Mouse (Mus musculus): ENCODE measurements around the gene Mfap2.

DNA sequence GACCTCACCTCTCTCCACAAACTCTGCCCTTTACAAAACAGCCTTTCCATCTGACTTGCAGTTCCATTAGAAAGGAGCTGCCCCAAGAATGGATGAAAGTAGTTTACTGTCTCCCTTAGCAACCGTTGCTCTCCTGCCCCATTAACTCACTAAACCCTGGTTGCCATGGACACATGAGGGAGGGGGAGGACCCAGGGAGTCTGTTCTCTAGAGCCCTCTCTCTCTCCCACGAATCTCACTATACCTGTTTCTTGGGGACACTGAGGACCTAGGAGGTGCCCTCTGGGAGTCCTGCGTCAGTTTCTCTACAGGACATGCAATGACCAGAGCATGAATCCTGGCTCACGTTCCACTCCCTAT is 39.2 kb downstream of the Mfap2 start:
- TF ChIP-seq EP300 (IDR thresholded peaks at IDR 0.05; ENCODE audit: low read depth) (no peak), CTCF (IDR thresholded peaks at IDR 0.05; ENCODE audit: low read depth) (no peak)
